Mouse (Mus musculus) MN1 (cell line): ENCODE measurements at regions not wholly inside any gene's neighbourhood (a gene's known extent, or its start where the extent isn't known, plus 50 kb on each side); places are given as distances from the start of the nearest gene placed in this dataset.

Source experiments
- DNase-seq: peaks from one replicate; pipeline ENCODE4 v3.0.0-alpha.2; 2016; ENCODE audit warnings: low spot score

GRCm38 (mm10) chr1:31337087-31337486 is 114.4 kb downstream of the Pih1d3 start:
- DNase-seq, result peak; percentile 7

- DNase-seq, result no peak
These were observed 141.3 kb downstream of the Pih1d3 start for GRCm38 (mm10) chr1:31363971-31364370.

- DNase-seq, result no peak
These were observed 154.7 kb downstream of the Pih1d3 start for GRCm38 (mm10) chr1:31377324-31377723.

- no peak for DNase-seq
These were observed 156.4 kb downstream of the Pih1d3 start for GRCm38 (mm10) chr1:31379032-31379431.

- DNase-seq, result no peak
These were observed 157.7 kb downstream of the Pih1d3 start for GRCm38 (mm10) chr1:31380312-31380711.

- no peak for DNase-seq
These were observed 159.6 kb downstream of the Pih1d3 start for GRCm38 (mm10) chr1:31382192-31382591.
